Mouse (Mus musculus) CD8-positive naive resting alpha-beta T cell, adult 2 months (primary cell): ENCODE measurements at regions not wholly inside any gene's neighbourhood (a gene's known extent, or its start where the extent isn't known, plus 50 kb on each side); places are given as distances from the start of the nearest gene placed in this dataset.
A peak's percentile ranks its signal among the peaks of the same experiment; 100 is the strongest.

Source experiments
- DNase-seq, 2 experiments: peaks; one replicate each; pipeline ENCODE4 v3.0.0; 2022; ENCODE audit warnings: low read depth in 2 of 2, low spot score in 2 of 2

- peak; percentile 69 to 77 for DNase-seq
Observed at GRCm38 (mm10) chr19:21104462-21104936, 150.5 kb upstream of the Tmc1 start.

DNA sequence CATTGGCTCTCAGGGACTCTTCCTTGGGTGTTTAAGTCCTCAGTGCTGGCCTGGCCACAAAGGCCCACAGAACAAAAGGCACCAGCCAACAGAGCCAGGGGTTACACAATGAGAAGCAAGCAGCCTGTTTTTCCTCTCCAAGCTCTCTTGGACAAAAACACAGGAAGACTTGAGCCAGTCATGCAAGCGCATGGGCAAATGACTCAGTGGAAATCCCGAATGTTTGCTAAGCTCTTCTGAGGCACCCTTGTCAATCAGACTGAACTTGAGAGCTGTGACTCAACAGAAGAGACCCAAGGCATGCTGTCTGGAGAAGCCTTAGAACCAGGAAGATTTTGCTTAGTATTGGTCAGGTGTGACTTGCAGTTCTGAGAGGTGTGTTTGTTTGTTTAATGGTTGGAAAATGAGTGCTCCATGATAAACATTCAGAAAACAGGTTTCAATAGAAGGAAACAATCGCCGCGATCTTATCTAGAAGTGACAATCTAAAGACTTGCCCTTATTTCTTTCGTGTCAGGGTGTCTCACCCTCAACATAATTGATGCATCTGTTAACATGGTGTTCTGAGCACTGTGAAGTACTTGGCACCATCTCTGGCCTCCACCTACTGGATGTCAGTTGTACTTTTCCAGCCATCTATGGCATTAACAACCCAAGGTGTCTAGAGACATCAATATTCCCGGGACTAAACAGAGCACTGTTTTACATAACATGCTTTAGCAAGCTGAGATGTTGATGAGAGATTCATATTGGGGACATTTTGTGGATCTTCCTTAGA, 124.0 kb upstream of the Tmc1 start:
- no peak for DNase-seq

DNA sequence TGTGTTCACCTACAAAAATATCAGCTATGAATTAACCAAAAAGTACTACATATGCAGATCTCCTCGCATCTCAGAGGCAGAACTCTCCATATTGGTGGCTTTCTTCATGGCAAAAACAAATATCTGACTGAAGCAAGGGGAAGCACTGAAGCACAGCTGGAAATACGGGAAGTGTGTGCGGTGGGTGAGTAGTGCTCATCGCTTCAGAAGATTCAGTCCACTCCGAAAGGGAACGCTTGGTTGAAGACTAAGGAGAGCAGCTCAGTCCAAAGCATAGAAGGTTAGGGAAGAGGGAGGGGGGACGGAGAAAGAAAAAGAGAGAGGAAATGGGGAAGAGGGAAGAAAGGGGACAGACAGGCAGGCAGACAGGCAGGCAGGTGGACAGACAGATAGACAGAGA, 114.4 kb upstream of the Tmc1 start:
- no peak for DNase-seq

DNA sequence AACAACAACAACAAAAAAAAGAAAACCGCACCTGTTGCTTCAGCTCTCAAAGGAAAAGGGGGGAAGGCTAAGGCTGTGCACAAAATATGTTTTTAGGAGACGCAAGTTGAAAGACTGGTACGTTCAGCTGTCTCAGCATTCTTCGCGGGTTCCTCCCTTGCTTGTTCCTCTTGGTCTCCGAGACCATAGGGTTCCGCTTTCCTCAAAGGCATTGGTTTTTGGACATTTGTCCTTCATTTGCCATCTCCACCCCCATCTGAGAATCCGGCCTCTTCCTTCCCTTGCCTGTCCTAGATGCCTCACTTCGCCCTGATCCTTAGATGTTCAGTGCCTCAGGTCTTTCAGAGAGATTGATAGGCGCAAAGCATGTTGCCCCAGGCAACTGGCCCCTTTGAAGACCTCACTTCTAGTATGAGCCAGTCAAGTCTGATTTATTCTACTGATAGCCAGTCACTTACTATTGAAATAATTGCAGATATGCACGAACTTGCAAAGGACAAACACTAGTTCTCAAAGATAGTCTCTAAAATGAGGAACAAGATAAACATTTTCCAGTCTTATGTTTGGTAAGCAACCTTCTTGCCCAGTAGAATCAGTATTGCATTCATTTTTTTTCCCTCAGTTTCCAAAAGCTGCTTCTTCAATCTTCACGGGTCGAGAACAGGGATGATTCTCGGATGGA, 112.6 kb upstream of the Tmc1 start:
- DNase-seq, result no peak

DNA sequence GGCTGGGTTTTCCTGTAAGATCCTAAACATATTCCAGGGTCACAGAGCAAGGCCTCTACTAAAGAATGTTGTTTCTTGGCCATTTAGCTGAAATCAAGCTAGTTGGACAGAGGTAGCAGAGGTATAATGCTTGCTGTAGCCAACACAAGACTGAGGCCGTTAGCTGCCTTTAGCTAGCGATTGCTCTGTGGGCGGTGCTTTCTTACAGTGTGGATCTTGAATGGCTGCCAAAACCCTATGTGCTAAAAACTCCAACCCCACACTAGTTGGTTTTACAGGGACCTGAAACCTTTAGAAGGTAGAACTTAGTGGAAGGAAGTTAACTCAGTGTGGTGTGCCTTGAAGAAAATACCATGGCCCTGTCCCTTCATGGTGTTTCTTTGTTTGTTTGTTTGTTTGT, 110.9 kb upstream of the Tmc1 start:
- DNase-seq, result no peak

DNA sequence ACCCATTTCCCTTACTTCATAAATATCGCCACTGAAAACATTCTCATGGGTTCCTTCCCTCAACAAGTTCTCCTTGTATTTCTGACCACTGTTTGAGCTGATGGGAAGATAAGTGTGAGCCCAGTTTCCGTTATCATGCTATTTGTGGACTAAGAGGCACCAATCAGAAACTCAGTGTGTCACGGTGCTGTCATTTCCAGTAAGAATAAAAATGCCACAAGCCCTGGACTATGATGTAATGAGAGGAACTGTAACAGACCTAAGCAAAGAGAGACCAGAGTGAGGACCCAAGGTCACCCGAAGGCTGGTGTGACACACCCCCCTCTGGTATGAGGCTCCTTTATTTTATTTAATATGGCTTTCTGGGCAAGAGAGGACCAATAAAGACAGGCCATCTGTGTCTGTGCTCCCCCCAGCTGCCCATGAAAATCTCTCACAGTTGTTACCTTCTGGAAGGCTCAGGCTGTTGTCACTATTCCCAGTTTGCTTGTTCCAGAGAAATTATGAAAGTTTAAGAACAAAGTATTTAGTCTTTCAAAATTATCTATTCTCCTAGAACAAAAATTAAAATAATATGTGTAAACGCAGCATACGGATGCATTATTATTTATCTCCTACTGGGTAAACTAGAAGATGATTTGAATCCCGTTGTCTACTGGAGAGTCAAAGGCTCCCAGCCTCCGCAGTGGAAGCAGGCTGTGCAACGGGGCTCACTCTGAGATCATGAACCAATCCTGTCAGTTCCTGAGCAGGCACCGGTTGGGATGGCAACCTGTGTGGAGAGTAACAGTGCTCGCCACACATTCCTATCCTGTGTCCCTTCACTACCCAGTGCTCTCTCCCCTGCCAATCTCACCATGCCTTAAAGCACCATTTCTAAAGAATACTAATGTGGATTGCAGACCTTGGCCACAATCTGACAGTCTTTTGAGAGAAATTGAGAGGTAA, 99.9 kb upstream of the Tmc1 start:
- no peak for DNase-seq

GRCm38 (mm10) chr19:21052771-21053170, 98.8 kb upstream of the Tmc1 start:
- no peak for DNase-seq

- no peak for DNase-seq
Observed at GRCm38 (mm10) chr19:21051872-21052271, 97.9 kb upstream of the Tmc1 start.

DNA sequence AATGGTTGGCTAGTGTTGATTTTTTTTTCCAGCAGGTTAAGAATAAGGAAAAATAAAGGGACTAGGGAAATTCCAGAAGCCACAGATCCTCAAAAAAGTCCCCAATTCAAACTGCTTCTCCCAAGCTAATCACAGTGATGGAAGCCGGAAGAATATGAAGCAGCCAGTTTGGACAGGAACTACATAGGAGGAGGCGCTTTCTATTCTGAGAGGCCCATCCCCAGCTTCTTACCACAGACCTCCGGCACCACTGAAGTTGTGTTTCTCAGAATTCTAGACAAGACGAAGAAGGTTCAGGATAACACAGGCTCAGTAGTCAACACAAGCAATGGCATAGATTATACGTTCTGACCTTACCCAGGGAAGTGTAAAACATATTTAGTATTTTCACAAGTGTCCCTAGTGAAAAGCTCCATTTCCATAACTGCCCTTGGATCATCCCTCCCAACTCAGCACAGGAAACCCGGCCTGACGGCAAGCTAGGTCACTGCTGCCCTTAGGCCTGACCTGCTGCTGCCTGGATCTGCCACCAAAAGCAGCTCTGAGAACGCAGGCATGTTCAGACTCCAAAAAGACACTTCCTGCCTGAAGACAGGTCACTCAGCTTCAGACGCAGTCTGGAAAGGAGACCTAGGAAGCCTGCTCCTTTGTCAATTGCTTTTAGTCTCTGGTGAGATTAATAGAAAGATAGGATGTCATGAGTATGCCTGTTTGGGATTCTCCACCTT, 97.2 kb upstream of the Tmc1 start:
- DNase-seq, result no peak

GRCm38 (mm10) chr19:21049301-21049700, 95.3 kb upstream of the Tmc1 start:
- no peak for DNase-seq

DNA sequence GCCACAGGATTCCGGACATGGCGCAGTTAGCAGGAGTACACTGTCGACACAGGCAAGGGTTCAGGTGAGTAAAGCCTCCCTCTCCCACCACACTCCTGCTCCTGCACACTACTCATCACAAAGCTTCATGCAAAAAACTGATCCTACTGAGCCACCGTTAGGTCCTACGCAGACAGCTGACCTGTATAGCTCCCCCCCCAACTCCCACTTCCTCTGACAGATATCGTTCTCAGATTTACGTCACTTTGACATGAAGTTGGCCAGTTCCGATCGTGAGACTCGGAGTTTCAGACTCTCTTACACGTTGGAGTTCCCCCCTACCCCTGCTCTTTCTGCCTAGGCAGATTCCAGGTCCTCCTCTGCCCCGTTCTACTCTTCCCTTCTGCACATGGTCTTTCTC, 91.6 kb upstream of the Tmc1 start:
- no peak for DNase-seq

DNA sequence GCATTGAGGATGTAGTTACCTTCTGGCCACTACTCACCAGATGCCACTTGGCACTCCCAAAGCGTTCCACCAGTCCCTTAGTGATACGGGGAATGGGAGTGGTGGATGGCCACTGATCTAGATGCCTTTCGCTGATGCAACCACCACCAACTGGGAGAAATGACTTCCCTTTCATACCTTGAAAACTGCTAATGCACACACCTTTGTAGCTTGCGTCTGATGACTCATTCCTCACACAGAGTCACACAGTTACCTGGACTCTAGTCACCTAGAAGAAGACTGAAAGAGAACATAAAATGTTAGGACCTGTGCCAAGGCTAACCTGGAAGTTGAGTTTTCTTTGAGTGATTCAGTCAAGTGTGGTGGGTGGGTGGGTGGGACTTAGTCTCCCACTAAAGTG, 90.0 kb upstream of the Tmc1 start:
- no peak for DNase-seq

DNA sequence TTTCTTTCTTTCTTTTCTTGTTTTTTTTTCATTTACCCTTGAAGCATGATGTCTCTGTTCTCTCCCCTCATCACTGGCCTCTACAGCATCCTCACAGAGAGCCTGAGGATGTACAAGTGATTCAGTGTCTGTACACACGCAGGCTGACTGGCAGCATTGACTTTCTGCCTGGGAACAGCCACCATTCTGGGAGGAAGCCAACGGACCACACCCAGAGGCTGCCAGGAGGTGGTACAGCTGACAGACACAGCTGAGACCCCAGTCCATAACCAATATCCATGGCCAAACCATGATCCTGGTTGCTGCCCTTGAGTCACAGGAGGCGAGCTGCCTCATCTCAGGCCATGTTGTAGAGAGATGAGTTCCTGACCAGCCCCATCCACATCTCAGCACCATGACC, 88.5 kb upstream of the Tmc1 start:
- DNase-seq, result no peak

DNA sequence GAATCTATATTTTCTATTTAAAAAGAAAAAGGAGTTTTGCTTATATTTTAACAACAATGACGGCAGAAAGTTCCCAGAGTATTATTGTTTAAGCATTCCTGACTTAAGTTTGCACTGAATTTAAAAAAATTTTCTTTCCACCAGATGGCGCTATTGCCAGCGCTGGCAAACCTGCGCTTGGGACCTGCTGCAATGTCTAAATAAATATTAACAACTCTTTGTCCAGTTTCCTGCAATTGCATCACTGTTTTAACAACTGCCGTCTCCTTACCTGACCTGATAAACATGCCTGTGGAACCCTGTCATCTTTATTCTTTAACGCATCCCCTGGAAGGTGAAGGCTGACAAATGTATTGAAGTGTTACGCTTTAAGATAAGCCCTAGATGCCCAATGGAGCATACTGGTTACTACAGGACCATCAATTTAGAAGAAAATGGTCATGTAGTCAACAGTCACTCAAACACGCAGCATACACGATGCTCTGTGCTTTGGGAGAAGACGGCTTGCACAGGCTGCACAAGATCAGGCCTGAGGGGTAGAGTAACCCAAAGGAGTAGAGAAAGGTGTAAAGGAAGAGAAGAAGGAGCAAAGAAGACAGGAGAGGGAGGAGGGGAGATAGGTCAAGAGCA, 83.6 kb upstream of the Tmc1 start:
- DNase-seq, result peak in 1 of 2 experiments; percentile 29

GRCm38 (mm10) chr19:21036507-21037425, 82.8 kb upstream of the Tmc1 start:
- DNase-seq, result peak; percentile 36 to 62

DNA sequence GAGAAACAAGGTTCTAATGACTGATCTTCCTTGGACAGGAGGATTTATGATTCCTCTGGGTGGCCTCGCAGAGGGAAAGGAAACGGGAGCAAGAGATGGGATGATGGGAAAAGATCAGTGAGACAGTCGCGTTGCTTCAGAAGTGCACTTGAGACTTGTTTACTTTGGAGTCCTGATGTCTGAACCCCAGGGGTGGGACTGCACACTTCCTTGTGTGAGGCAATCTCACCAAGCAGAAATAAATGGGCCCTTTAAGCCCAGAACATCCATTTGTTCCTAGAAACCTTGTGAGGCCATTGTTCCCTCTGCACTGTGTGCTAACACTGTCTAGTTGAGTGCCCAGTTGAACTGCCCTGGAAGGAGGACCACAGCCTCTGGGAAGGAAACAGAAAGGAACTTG, 81.5 kb upstream of the Tmc1 start:
- DNase-seq, result no peak

- DNase-seq, result no peak
Observed at GRCm38 (mm10) chr19:21033991-21034390, 80.0 kb upstream of the Tmc1 start.

DNA sequence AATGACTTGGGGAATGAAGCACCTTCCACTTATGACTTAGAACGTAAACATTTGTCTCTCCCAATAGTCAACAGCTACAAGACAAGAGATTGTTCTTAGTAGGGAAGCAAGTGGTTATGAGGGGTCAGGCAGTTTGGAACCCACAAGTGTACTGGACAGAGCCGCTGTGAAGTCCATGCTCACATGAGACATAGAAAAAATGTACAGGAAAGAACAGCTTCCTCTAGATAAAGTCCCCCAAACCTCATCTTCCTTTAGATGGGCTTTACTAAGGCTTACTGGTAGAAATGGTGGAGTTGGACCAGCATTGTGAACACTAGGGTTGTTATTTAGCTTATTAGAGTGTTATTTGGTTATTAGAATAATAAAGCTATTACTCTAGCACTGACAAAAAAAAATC, 78.6 kb upstream of the Tmc1 start:
- no peak for DNase-seq

- DNase-seq, result no peak
Observed at GRCm38 (mm10) chr19:21031768-21032308, 77.8 kb upstream of the Tmc1 start.
